Mouse (Mus musculus): ENCODE results near the gene Hmgb1. TPM values are rescaled to one million over a fixed set of nuclear protein-coding genes. Genes with fewer than 3 reads are reported as not detected.

The Hmgb1 gene
- polyA plus RNA-seq, 1 experiment = 18.9 TPM

DNA sequence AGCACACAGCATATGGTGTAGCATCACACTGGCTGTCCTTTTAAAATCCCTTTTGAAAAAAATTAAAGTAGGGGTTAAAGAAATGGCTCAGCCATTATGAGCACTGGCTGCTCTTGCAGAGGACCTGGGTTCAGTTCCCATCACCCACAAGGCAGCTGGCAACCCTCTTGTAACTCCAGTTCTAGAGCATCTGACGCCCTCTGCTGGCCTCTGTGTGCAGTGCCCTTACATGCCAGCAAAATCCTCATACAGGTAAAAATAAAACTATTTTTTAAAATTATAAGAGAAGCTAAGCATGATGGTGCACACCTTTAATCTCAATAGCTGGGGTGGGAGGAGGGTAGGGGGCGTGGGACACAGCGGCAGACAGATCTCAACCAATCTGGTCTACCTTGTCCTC, 147.4 kb downstream of the Hmgb1 start:
- 93% methylated on average over 3 of the region's 3 CpGs for WGBS
- Histone ChIP-seq H3K36me3 (ENCODE audit: control insufficient read depth, insufficient read depth, low read length) (no peaks in the 10 kb centered on the region), H3K27me3 (ENCODE audit: control insufficient read depth, insufficient read depth, low read length) (no peaks in the 10 kb centered on the region), H3K27ac (ENCODE audit: insufficient read depth, low read length) (no peak overlapping the region), H3K4me3 (ENCODE audit: extremely low read depth, insufficient read depth, insufficient read length) (no peak overlapping the region), H3K4me1 (ENCODE audit: control insufficient read depth, insufficient read depth, insufficient read length) (no peaks in the 10 kb centered on the region)
- TF ChIP-seq CTCF (IDR thresholded peaks at IDR 0.05; ENCODE audit: extremely low read depth, insufficient read depth, insufficient read length, insufficient replicate concordance) = no peak
- no peak for TF ChIP-seq POLR2A (IDR thresholded peaks at IDR 0.05; ENCODE audit: low read depth, low read length)
- DNase-seq (ENCODE audit: low read depth in 1 of 2, low spot score in 2 of 2) = no peak

DNA sequence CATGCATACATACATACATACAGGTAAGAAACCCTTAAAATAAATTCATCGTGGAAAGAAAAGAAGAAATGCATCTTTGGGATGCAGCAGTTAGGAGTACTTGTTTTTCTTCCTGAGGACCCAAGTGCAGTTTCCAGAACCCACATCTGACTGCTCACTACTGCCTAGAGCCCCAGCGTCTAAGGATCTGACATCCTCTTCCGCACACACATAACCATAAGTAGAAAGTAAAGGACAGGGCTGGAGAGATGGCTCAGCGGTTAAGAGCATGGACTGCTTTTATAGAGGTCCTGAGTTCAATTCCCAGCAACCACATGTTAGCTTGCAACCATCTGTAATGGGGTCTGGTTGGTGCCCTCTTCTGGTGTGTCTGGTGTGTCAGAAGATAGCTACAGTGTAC, 151.9 kb downstream of the Hmgb1 start:
- Histone ChIP-seq H3K36me3 (ENCODE audit: control insufficient read depth, insufficient read depth, low read length) (no peaks in the 10 kb centered on the region), H3K27me3 (ENCODE audit: control insufficient read depth, insufficient read depth, low read length) (no peaks in the 10 kb centered on the region), H3K4me1 (ENCODE audit: control insufficient read depth, insufficient read depth, insufficient read length) (peaks cover 10% of the 10 kb centered on the region; the same call in 1 of the 2 replicates), H3K4me3 (ENCODE audit: extremely low read depth, insufficient read depth, insufficient read length) (no peak overlapping the region), H3K27ac (ENCODE audit: insufficient read depth, low read length) (no peak overlapping the region)
- no peak for DNase-seq (ENCODE audit: low read depth in 1 of 2, low spot score in 2 of 2)
- TF ChIP-seq POLR2A (IDR thresholded peaks at IDR 0.05; ENCODE audit: low read depth, low read length) (no peak), CTCF (IDR thresholded peaks at IDR 0.05; ENCODE audit: extremely low read depth, insufficient read depth, insufficient read length, insufficient replicate concordance) (no peak)
- 94% methylated on average over 4 of the region's 4 CpGs for WGBS

- DNase-seq (ENCODE audit: low read depth in 1 of 2, low spot score in 2 of 2) = peak in 1 of 2 experiments; percentile 68
- Histone ChIP-seq H3K4me1 (ENCODE audit: control insufficient read depth, insufficient read depth, insufficient read length) (peaks cover 10% of the 10 kb centered on the region; the same call in 1 of the 2 replicates), H3K27ac (ENCODE audit: insufficient read depth, low read length) (peak overlapping the region; percentile 79), H3K27me3 (ENCODE audit: control insufficient read depth, insufficient read depth, low read length) (no peaks in the 10 kb centered on the region), H3K4me3 (ENCODE audit: extremely low read depth, insufficient read depth, insufficient read length) (peak overlapping the region; percentile 57), H3K36me3 (ENCODE audit: control insufficient read depth, insufficient read depth, low read length) (no peaks in the 10 kb centered on the region)
- 2% methylated on average over 30 of the region's 30 CpGs for WGBS
- TF ChIP-seq POLR2A (IDR thresholded peaks at IDR 0.05; ENCODE audit: low read depth, low read length) (peak; percentile 35; the same call in 1 of the 2 replicates), CTCF (IDR thresholded peaks at IDR 0.05; ENCODE audit: extremely low read depth, insufficient read depth, insufficient read length, insufficient replicate concordance) (no peak)
These were observed 153.0 kb downstream of the Hmgb1 start for GRCm38 (mm10) chr5:149031199-149031750.

- Histone ChIP-seq H3K27me3 (ENCODE audit: control insufficient read depth, insufficient read depth, low read length) (no peaks in the 10 kb centered on the region), H3K4me1 (ENCODE audit: control insufficient read depth, insufficient read depth, insufficient read length) (peaks cover 10% of the 10 kb centered on the region; the same call in 1 of the 2 replicates), H3K27ac (ENCODE audit: insufficient read depth, low read length) (no peak overlapping the region), H3K36me3 (ENCODE audit: control insufficient read depth, insufficient read depth, low read length) (no peaks in the 10 kb centered on the region), H3K4me3 (ENCODE audit: extremely low read depth, insufficient read depth, insufficient read length) (no peak overlapping the region)
- 48% methylated on average over 2 of the region's 2 CpGs for WGBS
- TF ChIP-seq POLR2A (IDR thresholded peaks at IDR 0.05; ENCODE audit: low read depth, low read length) = no peak
- no peak for TF ChIP-seq CTCF (IDR thresholded peaks at IDR 0.05; ENCODE audit: extremely low read depth, insufficient read depth, insufficient read length, insufficient replicate concordance)
- DNase-seq (ENCODE audit: low read depth in 1 of 2, low spot score in 2 of 2) = no peak
These were observed 154.2 kb downstream of the Hmgb1 start for GRCm38 (mm10) chr5:149030103-149030502.

DNA sequence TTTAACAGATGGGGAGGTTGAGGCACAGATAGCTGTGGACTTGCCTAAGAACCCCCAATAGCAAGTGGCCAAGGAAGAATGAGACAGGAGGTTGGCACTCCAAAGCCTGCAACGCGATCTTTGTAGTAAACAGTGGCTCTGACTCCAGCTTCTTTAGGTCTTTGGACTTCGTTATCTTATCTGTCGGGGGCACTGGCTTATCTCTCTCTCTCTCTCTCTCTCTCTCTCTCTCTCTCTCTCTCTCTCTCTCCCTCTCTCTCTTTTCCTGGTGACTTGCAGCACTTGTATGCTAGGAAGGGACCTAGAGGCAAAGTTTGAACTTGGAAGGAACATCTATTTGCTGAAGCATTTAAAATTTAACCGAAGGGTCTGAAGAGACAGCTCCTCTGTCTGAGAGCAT, 155.9 kb downstream of the Hmgb1 start:
- 78% methylated on average over 5 of the region's 5 CpGs for WGBS
- H3K36me3 ChIP-seq (ENCODE audit: control insufficient read depth, insufficient read depth, low read length) = no peaks in the 10 kb centered on the region
- DNase-seq (ENCODE audit: low read depth in 1 of 2, low spot score in 2 of 2) = no peak
- H3K27me3 ChIP-seq (ENCODE audit: control insufficient read depth, insufficient read depth, low read length) = no peaks in the 10 kb centered on the region
- H3K4me1 ChIP-seq (ENCODE audit: control insufficient read depth, insufficient read depth, insufficient read length) = peaks cover 10% of the 10 kb centered on the region; the same call in 1 of the 2 replicates
- H3K4me3 ChIP-seq (ENCODE audit: extremely low read depth, insufficient read depth, insufficient read length) = no peak overlapping the region
- H3K27ac ChIP-seq (ENCODE audit: insufficient read depth, low read length) = no peak overlapping the region
- TF ChIP-seq CTCF (IDR thresholded peaks at IDR 0.05; ENCODE audit: extremely low read depth, insufficient read depth, insufficient read length, insufficient replicate concordance) = no peak

GRCm38 (mm10) chr5:149027389-149027788, 156.9 kb downstream of the Hmgb1 start:
- no peak for TF ChIP-seq POLR2A (IDR thresholded peaks at IDR 0.05; ENCODE audit: low read depth, low read length)
- no peak overlapping the region for H3K4me3 ChIP-seq (ENCODE audit: extremely low read depth, insufficient read depth, insufficient read length)
- H3K27ac ChIP-seq (ENCODE audit: insufficient read depth, low read length) = no peak overlapping the region
- H3K4me1 ChIP-seq (ENCODE audit: control insufficient read depth, insufficient read depth, insufficient read length) = peaks cover 10% of the 10 kb centered on the region; the same call in 1 of the 2 replicates
- DNase-seq (ENCODE audit: low read depth in 1 of 2, low spot score in 2 of 2) = no peak
- H3K36me3 ChIP-seq (ENCODE audit: control insufficient read depth, insufficient read depth, low read length) = no peaks in the 10 kb centered on the region
- 89% methylated on average over 8 of the region's 8 CpGs for WGBS
- H3K27me3 ChIP-seq (ENCODE audit: control insufficient read depth, insufficient read depth, low read length) = no peaks in the 10 kb centered on the region

- Histone ChIP-seq H3K4me1 (ENCODE audit: control insufficient read depth, insufficient read depth, insufficient read length) (peaks cover 14% of the 10 kb centered on the region), H3K4me3 (ENCODE audit: extremely low read depth, insufficient read depth, insufficient read length) (no peak overlapping the region), H3K36me3 (ENCODE audit: control insufficient read depth, insufficient read depth, low read length) (no peaks in the 10 kb centered on the region), H3K27ac (ENCODE audit: insufficient read depth, low read length) (no peak overlapping the region), H3K27me3 (ENCODE audit: control insufficient read depth, insufficient read depth, low read length) (no peaks in the 10 kb centered on the region)
- DNase-seq (ENCODE audit: low read depth in 1 of 2, low spot score in 2 of 2) = no peak
- 48% methylated on average over 7 of the region's 7 CpGs for WGBS
- TF ChIP-seq CTCF (IDR thresholded peaks at IDR 0.05; ENCODE audit: extremely low read depth, insufficient read depth, insufficient read length, insufficient replicate concordance) = no peak
- TF ChIP-seq POLR2A (IDR thresholded peaks at IDR 0.05; ENCODE audit: low read depth, low read length) = no peak
These were observed 163.2 kb downstream of the Hmgb1 start for GRCm38 (mm10) chr5:149021120-149021519.
